Mouse (Mus musculus) 416B (cell line): ENCODE results near the gene Fcmr.

Experiments used
- DNase-seq: peaks from one replicate; pipeline ENCODE4 v3.0.0; 2011; ENCODE audit warnings: low read depth

The Fcmr gene

GRCm38 (mm10) chr1:130865541-130866221, at the start of gene Fcmr:
TSS of gene Fcmr (plus strand) at chr1:130865669.
- no peak for DNase-seq

- DNase-seq: no peak
Observed at GRCm38 (mm10) chr1:130819737-130820136, 45.7 kb upstream of the Fcmr start.

- no peak for DNase-seq
Observed at GRCm38 (mm10) chr1:130820316-130821148, 44.9 kb upstream of the Fcmr start.

- DNase-seq: no peak
Observed at GRCm38 (mm10) chr1:130821149-130821471, 44.4 kb upstream of the Fcmr start.

- DNase-seq: no peak
Observed at GRCm38 (mm10) chr1:130821911-130822625, 43.4 kb upstream of the Fcmr start.

GRCm38 (mm10) chr1:130826448-130826847, 39.0 kb upstream of the Fcmr start, which contains the start of gene Pigr:
TSS of gene Pigr (plus strand) at chr1:130826684.
- no peak for DNase-seq

- no peak for DNase-seq
Observed at GRCm38 (mm10) chr1:130828656-130829055, 36.8 kb upstream of the Fcmr start.

- DNase-seq: no peak
Observed at GRCm38 (mm10) chr1:130829906-130830830, 35.3 kb upstream of the Fcmr start.

GRCm38 (mm10) chr1:130832230-130833149, 33.0 kb upstream of the Fcmr start:
- no peak for DNase-seq

GRCm38 (mm10) chr1:130835161-130835936, 30.1 kb upstream of the Fcmr start:
- no peak for DNase-seq

GRCm38 (mm10) chr1:130838288-130838687, 27.2 kb upstream of the Fcmr start:
- DNase-seq: peak; percentile 72

- no peak for DNase-seq
Observed at GRCm38 (mm10) chr1:130840599-130841379, 24.7 kb upstream of the Fcmr start.

- no peak for DNase-seq
Observed at GRCm38 (mm10) chr1:130841621-130842020, 23.8 kb upstream of the Fcmr start.

- no peak for DNase-seq
Observed at GRCm38 (mm10) chr1:130844516-130844915, 21.0 kb upstream of the Fcmr start.

GRCm38 (mm10) chr1:130849530-130850214, 15.8 kb upstream of the Fcmr start:
- no peak for DNase-seq

GRCm38 (mm10) chr1:130850405-130850804, 15.1 kb upstream of the Fcmr start:
- no peak for DNase-seq

- no peak for DNase-seq
Observed at GRCm38 (mm10) chr1:130854819-130855218, 10.7 kb upstream of the Fcmr start.

- no peak for DNase-seq
Observed at GRCm38 (mm10) chr1:130855723-130856122, 9.7 kb upstream of the Fcmr start.
